Mouse (Mus musculus) spleen, adult 2 months (tissue): ENCODE measurements at regions not wholly inside any gene's neighbourhood (a gene's known extent, or its start where the extent isn't known, plus 50 kb on each side); places are given as distances from the start of the nearest gene placed in this dataset.

ENCODE experiments used
- DNase-seq, 2 experiments: peaks; one replicate each; pipeline versions ENCODE4 v3.0.0 to v3.0.0-alpha.2; 2012 to 2021; ENCODE audit warnings: low spot score in 2 of 2, low read depth in 1 of 2
- H3K27ac ChIP-seq: fragments of 200-500 bp; 2 replicates; pipeline ENCODE4 v1.5.1; 2012; ENCODE audit warnings: low read length, inconsistent platforms; ENCODE audit not compliant: insufficient read depth
- H3K27me3 ChIP-seq: fragments of 200-500 bp; 2 replicates; pipeline ENCODE4 v1.6.1; 2012; ENCODE audit warnings: mild to moderate bottlenecking, moderate library complexity, low read length, inconsistent platforms; ENCODE audit not compliant: control insufficient read depth, insufficient read depth
- H3K36me3 ChIP-seq: fragments of 200-500 bp; 2 replicates; pipeline ENCODE4 v1.6.1; 2012; ENCODE audit warnings: mild to moderate bottlenecking, low read length, inconsistent platforms; ENCODE audit not compliant: control insufficient read depth, insufficient read depth
- H3K4me1 ChIP-seq: fragments of 200-500 bp; 2 replicates; pipeline ENCODE4 v1.6.1; 2011; ENCODE audit warnings: inconsistent platforms; ENCODE audit not compliant: control insufficient read depth, insufficient read depth, insufficient read length
- H3K4me3 ChIP-seq: fragments of 200-500 bp; 2 replicates; pipeline ENCODE4 v1.5.1; 2011; ENCODE audit warnings: mild to moderate bottlenecking, inconsistent platforms; ENCODE audit not compliant: insufficient read depth, insufficient read length; ENCODE audit errors: extremely low read depth
- CTCF ChIP-seq: fragments of 200-500 bp; IDR thresholded peaks from 2 replicates; pipeline ENCODE4 v1.5.1; 2011; ENCODE audit warnings: mild to moderate bottlenecking, inconsistent platforms; ENCODE audit not compliant: insufficient read depth, insufficient read length, insufficient replicate concordance; ENCODE audit errors: extremely low read depth
- POLR2A ChIP-seq: fragments of 200-500 bp; IDR thresholded peaks from 2 replicates; pipeline ENCODE4 v1.6.1; 2011; ENCODE audit warnings: low read depth, low read length, inconsistent platforms
- WGBS: fragments of 180-500 bp; shearing (Covaris S2); methylation state at CpG from one replicate; pipeline ENCODE4 v1.1.7; 2018; 5-methylcytosine and 5-hydroxymethylcytosine counted together

DNA sequence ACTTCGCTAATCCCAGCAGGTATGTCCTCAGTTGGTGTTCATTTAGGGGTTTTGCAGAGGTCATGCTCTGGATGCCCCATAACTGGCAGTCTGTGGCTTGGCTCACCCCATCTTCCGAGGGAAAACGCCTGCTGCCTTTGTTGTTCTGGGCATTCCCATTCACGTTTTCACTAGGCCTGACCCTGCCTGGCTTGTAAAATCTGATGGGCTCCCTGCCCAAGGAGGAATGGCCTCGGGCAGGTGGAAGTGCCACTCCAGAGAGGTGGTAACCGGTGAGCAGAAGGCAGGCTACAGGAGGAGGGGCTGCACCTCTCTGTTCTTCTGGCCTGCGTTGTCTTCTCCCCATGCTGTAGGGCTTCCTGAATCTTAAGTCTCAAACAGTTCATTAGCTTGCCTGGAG lies 342.6 kb upstream of the Klf4 start:
- 86% methylated on average over 7 of the region's 7 CpGs for WGBS
- H3K4me1 ChIP-seq, result no peaks in the 10 kb centered on the region

DNA sequence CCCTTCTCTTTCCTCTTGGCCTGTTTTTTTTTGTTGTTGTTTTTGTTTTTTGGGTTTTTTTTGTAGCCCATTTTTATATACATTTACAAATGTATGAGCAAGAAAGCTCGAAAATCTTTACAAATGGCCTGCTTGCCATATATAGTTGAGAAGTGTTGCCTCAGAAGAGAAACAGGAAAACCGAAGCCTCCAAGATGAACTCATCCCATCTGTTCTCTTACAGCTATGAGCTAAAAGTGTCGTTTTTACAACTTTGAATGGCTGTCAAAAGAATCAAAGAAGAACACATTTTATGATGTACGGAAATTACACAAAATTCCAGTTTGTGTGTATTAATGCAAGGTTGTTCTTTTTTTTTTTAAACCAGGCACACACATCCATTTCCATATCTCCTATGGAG lies 342.0 kb upstream of the Klf4 start:
- H3K36me3 ChIP-seq, result no peaks in the 10 kb centered on the region
- H3K4me3 ChIP-seq, result no peak overlapping the region
- H3K27ac ChIP-seq, result no peak overlapping the region
- TF ChIP-seq CTCF, result no peak
- no peak for TF ChIP-seq POLR2A
- DNase-seq, result no peak
- WGBS, result 84% methylated on average over 4 of the region's 4 CpGs
- H3K27me3 ChIP-seq, result no peaks in the 10 kb centered on the region
- H3K4me1 ChIP-seq, result no peaks in the 10 kb centered on the region

More for the DNA sequence above, 342.6 kb upstream of the Klf4 start:
- Histone ChIP-seq H3K27ac (no peak overlapping the region), H3K4me3 (no peak overlapping the region), H3K27me3 (no peaks in the 10 kb centered on the region), H3K36me3 (no peaks in the 10 kb centered on the region)
- DNase-seq, result no peak
- TF ChIP-seq POLR2A, result no peak
- no peak for TF ChIP-seq CTCF

DNA sequence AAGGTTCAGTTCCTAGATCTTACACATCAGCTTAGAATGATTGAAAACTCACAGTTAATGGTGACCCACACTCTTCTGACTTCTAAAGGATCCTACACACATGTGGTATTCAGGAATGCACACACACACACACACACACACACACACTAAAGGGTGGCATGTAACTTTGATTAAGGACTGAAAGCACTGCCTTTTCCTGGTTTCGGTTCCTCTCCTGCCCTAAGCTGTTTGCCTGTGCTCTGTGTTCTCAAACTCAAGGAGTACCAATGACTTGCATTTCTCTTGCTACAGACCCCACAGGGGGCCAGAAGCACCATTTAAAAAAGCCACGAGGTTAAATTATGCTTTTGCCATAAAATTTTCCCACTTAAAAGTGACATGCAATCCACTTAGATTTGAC lies 327.8 kb upstream of the Klf4 start:
- H3K27ac ChIP-seq, result no peak overlapping the region
- no peak for TF ChIP-seq POLR2A
- TF ChIP-seq CTCF, result no peak
- H3K36me3 ChIP-seq, result no peaks in the 10 kb centered on the region
- WGBS, result 11% methylated on average over 2 of the region's 2 CpGs
- no peaks in the 10 kb centered on the region for H3K27me3 ChIP-seq
- no peak overlapping the region for H3K4me3 ChIP-seq
- H3K4me1 ChIP-seq, result peaks cover 2% of the 10 kb centered on the region; the same call in 1 of the 2 replicates
- DNase-seq, result peak in 1 of 2 experiments; percentile 13

- H3K27ac ChIP-seq, result no peak overlapping the region
- no peak overlapping the region for H3K4me3 ChIP-seq
- TF ChIP-seq POLR2A, result no peak
- no peaks in the 10 kb centered on the region for H3K36me3 ChIP-seq
- no peak for DNase-seq
- 61% methylated on average over 2 of the region's 2 CpGs for WGBS
- no peaks in the 10 kb centered on the region for H3K27me3 ChIP-seq
- peaks cover 2% of the 10 kb centered on the region; the same call in 1 of the 2 replicates for H3K4me1 ChIP-seq
Observed at GRCm38 (mm10) chr4:55859211-55859761, 327.0 kb upstream of the Klf4 start.

GRCm38 (mm10) chr4:55851430-55851829 lies 319.2 kb upstream of the Klf4 start:
- no peak overlapping the region for H3K4me3 ChIP-seq
- TF ChIP-seq CTCF (no peak), POLR2A (no peak)
- DNase-seq, result no peak
- no peaks in the 10 kb centered on the region for H3K4me1 ChIP-seq
- no peaks in the 10 kb centered on the region for H3K36me3 ChIP-seq
- no peak overlapping the region for H3K27ac ChIP-seq
- no peaks in the 10 kb centered on the region for H3K27me3 ChIP-seq
- 74% methylated on average over 1 of the region's 1 CpGs for WGBS

DNA sequence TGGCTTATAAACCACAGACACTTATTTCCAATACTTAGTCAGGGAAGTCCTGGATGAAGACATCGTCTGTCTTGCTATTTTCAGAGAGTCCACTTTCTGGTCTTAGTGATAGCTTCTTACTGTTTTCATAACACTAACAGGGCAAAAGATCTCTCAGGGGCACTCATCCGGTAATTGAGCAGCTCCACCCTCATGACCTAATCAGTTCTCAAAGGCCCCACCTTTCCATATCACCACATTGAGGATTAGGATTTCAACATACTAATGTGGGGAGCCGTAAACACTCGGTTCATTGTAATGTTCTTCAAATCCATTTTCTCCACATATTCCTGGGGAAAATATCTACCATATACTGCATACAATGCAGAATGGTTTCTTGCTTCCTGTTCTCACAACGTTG lies 318.8 kb upstream of the Klf4 start:
- no peak for DNase-seq
- Histone ChIP-seq H3K4me3 (no peak overlapping the region), H3K36me3 (no peaks in the 10 kb centered on the region), H3K4me1 (no peaks in the 10 kb centered on the region), H3K27ac (no peak overlapping the region), H3K27me3 (no peaks in the 10 kb centered on the region)
- TF ChIP-seq CTCF (no peak), POLR2A (no peak)
- WGBS, result 79% methylated on average over 5 of the region's 5 CpGs

DNA sequence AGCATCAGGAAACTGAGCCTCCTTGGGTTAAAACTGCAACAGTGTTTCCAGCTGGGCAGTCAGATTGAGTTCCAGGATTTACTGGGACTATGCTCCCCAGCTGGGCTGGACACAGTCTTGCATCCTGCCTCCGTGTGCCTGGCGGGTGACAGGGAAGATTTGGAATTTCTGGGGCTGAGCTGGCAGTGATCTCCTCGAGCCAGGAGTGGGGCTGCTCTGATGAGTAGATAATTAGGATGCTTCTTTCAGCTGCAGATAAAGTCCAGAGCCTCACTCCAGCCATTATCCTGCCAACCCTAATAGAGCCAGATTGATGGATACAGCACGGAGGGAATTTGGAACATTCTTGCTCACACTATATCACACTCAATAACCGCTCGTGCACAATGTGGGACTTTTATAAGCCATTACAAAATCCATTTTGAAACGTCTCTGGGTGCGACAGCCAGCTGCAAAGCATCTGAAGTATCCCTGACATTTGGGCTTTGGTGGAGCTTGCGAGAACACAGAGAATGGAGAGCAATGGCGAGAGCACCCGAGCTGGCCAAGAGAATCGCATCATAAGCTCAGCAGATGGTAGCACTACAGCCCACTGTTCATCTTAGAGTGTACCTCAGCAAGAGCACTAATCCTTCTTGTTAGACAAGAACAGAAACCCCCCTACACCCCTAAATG lies 311.6 kb upstream of the Klf4 start:
- H3K36me3 ChIP-seq, result no peaks in the 10 kb centered on the region
- 84% methylated on average over 12 of the region's 12 CpGs for WGBS

More for the DNA sequence above, 311.6 kb upstream of the Klf4 start:
- no peak for TF ChIP-seq POLR2A
- TF ChIP-seq CTCF, result no peak
- DNase-seq, result no peak
- Histone ChIP-seq H3K4me3 (no peak overlapping the region), H3K4me1 (no peaks in the 10 kb centered on the region), H3K27me3 (no peaks in the 10 kb centered on the region), H3K27ac (no peak overlapping the region)
